Mouse (Mus musculus) liver, embryonic 11.5 days (tissue): Measurements from ENCODE around the gene Prr14. TPM values are rescaled to one million over a fixed set of nuclear protein-coding genes. Genes with fewer than 3 reads are reported as not detected.
A peak's percentile ranks its signal among the peaks of the same experiment; 100 is the strongest.

ENCODE experiments used
- ATAC-seq: fragments of 200-750 bp; cut with Nextera tagmentation; replicated peaks from 2 replicates; pipeline ENCODE4 v1.8.0; 2017; ENCODE audit warnings: moderate number of reproducible peaks, mild to moderate bottlenecking, moderate TSS enrichment, moderate library complexity; ENCODE audit not compliant: low FRiP score
- DNase-seq: peaks from one replicate; pipeline ENCODE4 v3.0.0-alpha.2; 2017; ENCODE audit warnings: low spot score
- H3K27ac ChIP-seq: fragments of 300-500 bp; sonication (generic); 2 replicates; pipeline ENCODE4 v1.5.1; 2014; ENCODE audit warnings: mild to moderate bottlenecking, low read depth, low read length, control low read depth
- H3K27me3 ChIP-seq: fragments of 300-500 bp; sonication (generic); replicated peaks from 2 replicates; pipeline ENCODE4 v1.6.1; 2014; ENCODE audit warnings: low read length, mixed read lengths; ENCODE audit not compliant: control insufficient read depth, insufficient read depth
- H3K36me3 ChIP-seq: fragments of 300-500 bp; sonication (generic); 2 replicates; pipeline ENCODE4 v1.6.1; 2014; ENCODE audit warnings: mild to moderate bottlenecking, low read length, moderate library complexity, mixed read lengths; ENCODE audit not compliant: control insufficient read depth, insufficient read depth
- H3K4me1 ChIP-seq: fragments of 300-500 bp; sonication (generic); replicated peaks from 2 replicates; pipeline ENCODE4 v1.6.1; 2014; ENCODE audit warnings: low read length, mixed read lengths; ENCODE audit not compliant: control insufficient read depth, insufficient read depth
- H3K4me2 ChIP-seq: fragments of 300-500 bp; sonication (generic); 2 replicates; pipeline ENCODE4 v1.6.1; 2014; ENCODE audit warnings: mild to moderate bottlenecking, control low read depth, moderate library complexity
- H3K4me3 ChIP-seq: fragments of 300-500 bp; sonication (generic); 2 replicates; pipeline ENCODE4 v1.5.1; 2014; ENCODE audit warnings: low read depth, low read length, control low read depth
- H3K9ac ChIP-seq: fragments of 300-500 bp; sonication (generic); 2 replicates; pipeline ENCODE4 v1.6.1; 2014; ENCODE audit warnings: low read depth, low read length, control low read depth
- H3K9me3 ChIP-seq: fragments of 300-500 bp; sonication (generic); 2 replicates; pipeline ENCODE4 v1.6.1; 2016; ENCODE audit warnings: low read length, inconsistent platforms, mixed read lengths; ENCODE audit not compliant: control insufficient read depth
- WGBS: fragments of 180-500 bp; shearing (Covaris S2); extraction: QIAGEN DNeasy Blood & Tissue Kit; methylation state at CpG from one replicate; pipeline ENCODE4 v1.1.7; 2014; 5-methylcytosine and 5-hydroxymethylcytosine counted together
- polyA plus RNA-seq: library from polyadenylated mRNA; unstranded; fragments of >200 nt; fragmentation: Nextera tagmentation; extraction: Ambion mirVana; gene quantifications from 2 replicates; pipeline ENCODE4 v1.2.1, GENCODE M21; 2014

The Prr14 gene
- polyA plus RNA-seq, 1 experiment from 2014 or later = 40.6 TPM

- Histone ChIP-seq H3K4me2 (no peak overlapping the region), H3K4me1 (peaks cover 19% of the 10 kb centered on the region), H3K4me3 (no peak overlapping the region), H3K9me3 (no peaks in the 10 kb centered on the region), H3K27me3 (no peaks in the 10 kb centered on the region), H3K9ac (no peak overlapping the region), H3K27ac (no peak overlapping the region), H3K36me3 (peaks cover 32% of the 10 kb centered on the region)
- DNase-seq (no peak), ATAC-seq (no peak)
- 95% methylated on average over 11 of the region's 11 CpGs for WGBS
Observed at GRCm38 (mm10) chr7:127475186-127475740, 15.9 kb downstream of the Prr14 start.

- H3K36me3 ChIP-seq = peaks cover 36% of the 10 kb centered on the region
- no peak overlapping the region for H3K4me3 ChIP-seq
- WGBS = 92% methylated on average over 11 of the region's 11 CpGs
- peaks cover 30% of the 10 kb centered on the region for H3K4me1 ChIP-seq
- no peaks in the 10 kb centered on the region for H3K27me3 ChIP-seq
- DNase-seq (no peak), ATAC-seq (no peak)
- no peaks in the 10 kb centered on the region for H3K9me3 ChIP-seq
- no peak overlapping the region for H3K27ac ChIP-seq
- H3K4me2 ChIP-seq = peak overlapping the region; percentile 28
- H3K9ac ChIP-seq = no peak overlapping the region
Observed at GRCm38 (mm10) chr7:127476336-127476735, 16.9 kb downstream of the Prr14 start.

- 74% methylated on average over 4 of the region's 4 CpGs for WGBS
- peaks cover 30% of the 10 kb centered on the region for H3K4me1 ChIP-seq
Observed at GRCm38 (mm10) chr7:127476855-127477254, 17.4 kb downstream of the Prr14 start.

GRCm38 (mm10) chr7:127477687-127478634, 18.6 kb downstream of the Prr14 start:
- H3K27ac ChIP-seq = peak overlapping the region; percentile 93
- no peaks in the 10 kb centered on the region for H3K27me3 ChIP-seq
- H3K36me3 ChIP-seq = peaks cover 44% of the 10 kb centered on the region
- H3K9ac ChIP-seq = peak overlapping the region; percentile 93
- DNase-seq (peak; percentile 98), ATAC-seq (peak; percentile 94)
- H3K9me3 ChIP-seq = no peaks in the 10 kb centered on the region
- peak overlapping the region; percentile 95 for H3K4me3 ChIP-seq
- peak overlapping the region; percentile 96 for H3K4me2 ChIP-seq
- WGBS = 1% methylated on average over 50 of the region's 50 CpGs
- H3K4me1 ChIP-seq = peaks cover 24% of the 10 kb centered on the region

More at GRCm38 (mm10) chr7:127476855-127477254, 17.4 kb downstream of the Prr14 start:
- H3K4me3 ChIP-seq = peak overlapping the region; percentile 95
- no peaks in the 10 kb centered on the region for H3K27me3 ChIP-seq
- H3K27ac ChIP-seq = peak overlapping the region; percentile 93; the same call in 1 of the 2 replicates
- H3K4me2 ChIP-seq = peak overlapping the region; percentile 86
- H3K9ac ChIP-seq = peak overlapping the region; percentile 57
- DNase-seq (no peak), ATAC-seq (no peak)
- H3K36me3 ChIP-seq = peaks cover 36% of the 10 kb centered on the region
- H3K9me3 ChIP-seq = no peaks in the 10 kb centered on the region

GRCm38 (mm10) chr7:127478635-127479317, 19.4 kb downstream of the Prr14 start, which contains the start of gene Fbrs:
Fbrs (plus strand) TSS chr7:127479199.
- Histone ChIP-seq H3K27me3 (no peaks in the 10 kb centered on the region), H3K9ac (peak within 1 kb of the TSS; percentile 93), H3K27ac (peak within 1 kb of the TSS; percentile 93), H3K9me3 (no peaks in the 10 kb centered on the region), H3K4me1 (peaks cover 24% of the 10 kb centered on the region), H3K36me3 (peaks cover 41% of the 10 kb centered on the region), H3K4me2 (peak within 1 kb of the TSS; percentile 96), H3K4me3 (peak within 1 kb of the TSS; percentile 95)
- peak; percentile 60 for ATAC-seq
- WGBS = under 1% methylated on average over 56 of the region's 62 CpGs
- DNase-seq = peak; percentile 88

GRCm38 (mm10) chr7:127479318-127480225, 20.2 kb downstream of the Prr14 start:
- no peaks in the 10 kb centered on the region for H3K27me3 ChIP-seq
- H3K4me1 ChIP-seq = peaks cover 24% of the 10 kb centered on the region
- peak overlapping the region; percentile 96 for H3K4me2 ChIP-seq
- WGBS = 5% methylated on average over 47 of the region's 48 CpGs
- no peaks in the 10 kb centered on the region for H3K9me3 ChIP-seq
- ATAC-seq = no peak
- DNase-seq = no peak
- H3K27ac ChIP-seq = peak overlapping the region; percentile 93
- peak overlapping the region; percentile 93 for H3K9ac ChIP-seq
- H3K4me3 ChIP-seq = peak overlapping the region; percentile 95
- H3K36me3 ChIP-seq = peaks cover 41% of the 10 kb centered on the region

GRCm38 (mm10) chr7:127480321-127480720, 20.9 kb downstream of the Prr14 start:
- WGBS = 33% methylated on average over 2 of the region's 2 CpGs
- DNase-seq (no peak), ATAC-seq (no peak)
- Histone ChIP-seq H3K4me3 (peak overlapping the region; percentile 95), H3K4me1 (peaks cover 24% of the 10 kb centered on the region), H3K27me3 (no peaks in the 10 kb centered on the region), H3K27ac (peak overlapping the region; percentile 93; the same call in 1 of the 2 replicates), H3K9ac (peak overlapping the region; percentile 93), H3K4me2 (peak overlapping the region; percentile 96), H3K36me3 (peaks cover 39% of the 10 kb centered on the region), H3K9me3 (no peaks in the 10 kb centered on the region)
